Mouse (Mus musculus): Measurements from ENCODE around the gene Zfp941. TPM values are rescaled to one million over a fixed set of nuclear protein-coding genes. Genes with fewer than 3 reads are reported as not detected.

Zfp941 gene
- 36.7 and 37.5 TPM in 2 replicates for polyA plus RNA-seq (2014; fragmentation: Nextera tagmentation; extraction: Ambion mirVana)

- WGBS = 1% methylated on average over 21 of the region's 21 CpGs
- H3K9ac ChIP-seq (replicated peaks; ENCODE audit: low read depth, low read length) = peak within 1 kb of the TSS; percentile 84
Measured at GRCm38 (mm10) chr7:140821653-140822329, at the start of gene Zfp941. Gene Zfp941, minus strand, starts transcription at chr7:140822178.

GRCm38 (mm10) chr7:140864761-140865160 is 42.8 kb upstream of the Zfp941 start:
- no peak overlapping the region for H3K27ac ChIP-seq (ENCODE audit: low read depth, low read length)
- H3K27me3 ChIP-seq (ENCODE audit: control insufficient read depth, insufficient read depth, low read length) = no peaks in the 10 kb centered on the region
- peaks cover 44% of the 10 kb centered on the region for H3K36me3 ChIP-seq (ENCODE audit: control insufficient read depth, insufficient read depth, low read length)
- ATAC-seq (ENCODE audit: low read depth) = no peak
- no peaks in the 10 kb centered on the region for H3K4me1 ChIP-seq (ENCODE audit: control insufficient read depth, insufficient read depth, low read length)
- H3K4me3 ChIP-seq (ENCODE audit: low read depth, low read length) = no peak overlapping the region
- no peaks in the 10 kb centered on the region for H3K9me3 ChIP-seq (ENCODE audit: control insufficient read depth, low read length)
- H3K4me2 ChIP-seq (ENCODE audit: low read depth, low read length) = no peak overlapping the region
- no peak overlapping the region for H3K9ac ChIP-seq (replicated peaks; ENCODE audit: low read depth, low read length)
- WGBS = 89% methylated on average over 12 of the region's 12 CpGs

More at GRCm38 (mm10) chr7:140821653-140822329, at the start of gene Zfp941:
- Histone ChIP-seq H3K4me1 (ENCODE audit: control insufficient read depth, insufficient read depth, low read length) (0 out of 2 replicates have a peak, but pooled peaks cover 6% of the 10 kb centered on the region), H3K9me3 (ENCODE audit: control insufficient read depth, low read length) (no peaks in the 10 kb centered on the region), H3K27me3 (ENCODE audit: control insufficient read depth, insufficient read depth, low read length) (no peaks in the 10 kb centered on the region), H3K36me3 (ENCODE audit: control insufficient read depth, insufficient read depth, low read length) (no peaks in the 10 kb centered on the region; the same call in 1 of the 2 replicates), H3K27ac (ENCODE audit: low read depth, low read length) (peak within 1 kb of the TSS; percentile 93), H3K4me2 (ENCODE audit: low read depth, low read length) (peak within 1 kb of the TSS; percentile 60), H3K4me3 (ENCODE audit: low read depth, low read length) (peak within 1 kb of the TSS; percentile 61)
- ATAC-seq (ENCODE audit: low read depth) = peak; percentile 93

GRCm38 (mm10) chr7:140860728-140861127 is 38.8 kb upstream of the Zfp941 start:
- no peak overlapping the region for H3K4me2 ChIP-seq (ENCODE audit: low read depth, low read length)
- H3K9me3 ChIP-seq (ENCODE audit: control insufficient read depth, low read length) = no peaks in the 10 kb centered on the region
- H3K27me3 ChIP-seq (ENCODE audit: control insufficient read depth, insufficient read depth, low read length) = no peaks in the 10 kb centered on the region
- peaks cover 12% of the 10 kb centered on the region for H3K4me1 ChIP-seq (ENCODE audit: control insufficient read depth, insufficient read depth, low read length)
- H3K9ac ChIP-seq (replicated peaks; ENCODE audit: low read depth, low read length) = no peak overlapping the region
- peaks cover 44% of the 10 kb centered on the region for H3K36me3 ChIP-seq (ENCODE audit: control insufficient read depth, insufficient read depth, low read length)
- 83% methylated on average over 5 of the region's 5 CpGs for WGBS
- H3K4me3 ChIP-seq (ENCODE audit: low read depth, low read length) = no peak overlapping the region
- no peak overlapping the region for H3K27ac ChIP-seq (ENCODE audit: low read depth, low read length)
- no peak for ATAC-seq (ENCODE audit: low read depth)

- no peaks in the 10 kb centered on the region for H3K9me3 ChIP-seq (ENCODE audit: control insufficient read depth, low read length)
- peaks cover 19% of the 10 kb centered on the region for H3K4me1 ChIP-seq (ENCODE audit: control insufficient read depth, insufficient read depth, low read length)
- 79% methylated on average over 6 of the region's 6 CpGs for WGBS
- no peak overlapping the region for H3K4me2 ChIP-seq (ENCODE audit: low read depth, low read length)
- H3K36me3 ChIP-seq (ENCODE audit: control insufficient read depth, insufficient read depth, low read length) = peaks cover 44% of the 10 kb centered on the region
- no peak overlapping the region for H3K9ac ChIP-seq (replicated peaks; ENCODE audit: low read depth, low read length)
- no peak for ATAC-seq (ENCODE audit: low read depth)
- no peak overlapping the region for H3K27ac ChIP-seq (ENCODE audit: low read depth, low read length)
- no peak overlapping the region for H3K4me3 ChIP-seq (ENCODE audit: low read depth, low read length)
- no peaks in the 10 kb centered on the region for H3K27me3 ChIP-seq (ENCODE audit: control insufficient read depth, insufficient read depth, low read length)
Measured at GRCm38 (mm10) chr7:140859997-140860396, 38.0 kb upstream of the Zfp941 start.

- peak overlapping the region; percentile 67 for H3K4me3 ChIP-seq (ENCODE audit: low read depth, low read length)
- ATAC-seq (ENCODE audit: low read depth) = no peak
- peak overlapping the region; percentile 97 for H3K4me2 ChIP-seq (ENCODE audit: low read depth, low read length)
- no peaks in the 10 kb centered on the region for H3K9me3 ChIP-seq (ENCODE audit: control insufficient read depth, low read length)
- H3K27ac ChIP-seq (ENCODE audit: low read depth, low read length) = no peak overlapping the region
- H3K27me3 ChIP-seq (ENCODE audit: control insufficient read depth, insufficient read depth, low read length) = no peaks in the 10 kb centered on the region
- WGBS = 92% methylated on average over 8 of the region's 8 CpGs
- 0 out of 2 replicates have a peak overlapping the region, but pooled peaks have one; percentile 81 for H3K9ac ChIP-seq (replicated peaks; ENCODE audit: low read depth, low read length)
- H3K4me1 ChIP-seq (ENCODE audit: control insufficient read depth, insufficient read depth, low read length) = peaks cover 21% of the 10 kb centered on the region
- peaks cover 45% of the 10 kb centered on the region for H3K36me3 ChIP-seq (ENCODE audit: control insufficient read depth, insufficient read depth, low read length)
Measured at GRCm38 (mm10) chr7:140858746-140859145, 36.8 kb upstream of the Zfp941 start.

GRCm38 (mm10) chr7:140857550-140858505 is 35.9 kb upstream of the Zfp941 start, which contains the start of gene Bet1l:
Gene Bet1l, minus strand, starts transcription at chr7:140857577.
- Histone ChIP-seq H3K36me3 (ENCODE audit: control insufficient read depth, insufficient read depth, low read length) (peaks cover 45% of the 10 kb centered on the region), H3K27me3 (ENCODE audit: control insufficient read depth, insufficient read depth, low read length) (no peaks in the 10 kb centered on the region), H3K9me3 (ENCODE audit: control insufficient read depth, low read length) (no peaks in the 10 kb centered on the region), H3K27ac (ENCODE audit: low read depth, low read length) (peak within 1 kb of the TSS; percentile 89), H3K4me3 (ENCODE audit: low read depth, low read length) (peak within 1 kb of the TSS; percentile 67), H3K9ac (replicated peaks; ENCODE audit: low read depth, low read length) (peak within 1 kb of the TSS; percentile 81), H3K4me1 (ENCODE audit: control insufficient read depth, insufficient read depth, low read length) (peaks cover 21% of the 10 kb centered on the region), H3K4me2 (ENCODE audit: low read depth, low read length) (peak within 1 kb of the TSS; percentile 97)
- 34% methylated on average over 40 of the region's 40 CpGs for WGBS
- peak; percentile 33 for ATAC-seq (ENCODE audit: low read depth)

GRCm38 (mm10) chr7:140856785-140857549 is 35.0 kb upstream of the Zfp941 start, which contains the start of gene Ric8a:
Gene Ric8a, plus strand, starts transcription at chr7:140856957.
- Histone ChIP-seq H3K4me1 (ENCODE audit: control insufficient read depth, insufficient read depth, low read length) (peaks cover 21% of the 10 kb centered on the region), H3K4me3 (ENCODE audit: low read depth, low read length) (peak within 1 kb of the TSS; percentile 67), H3K9me3 (ENCODE audit: control insufficient read depth, low read length) (no peaks in the 10 kb centered on the region), H3K9ac (replicated peaks; ENCODE audit: low read depth, low read length) (peak within 1 kb of the TSS; percentile 81), H3K36me3 (ENCODE audit: control insufficient read depth, insufficient read depth, low read length) (peaks cover 45% of the 10 kb centered on the region), H3K27ac (ENCODE audit: low read depth, low read length) (peak within 1 kb of the TSS; percentile 89), H3K4me2 (ENCODE audit: low read depth, low read length) (peak within 1 kb of the TSS; percentile 97), H3K27me3 (ENCODE audit: control insufficient read depth, insufficient read depth, low read length) (no peaks in the 10 kb centered on the region)
- under 1% methylated on average over 49 of the region's 50 CpGs for WGBS
- ATAC-seq (ENCODE audit: low read depth) = peak; percentile 82
